Mouse (Mus musculus): ENCODE results near the gene Rtl10. TPM values are rescaled to one million over a fixed set of nuclear protein-coding genes. Genes with fewer than 3 reads are reported as not detected.

The Rtl10 gene
- polyA plus RNA-seq, 1 experiment from 2014 or later = 3.3 TPM

- no peak overlapping the region for H3K27ac ChIP-seq (ENCODE audit: low read length)
- 0 out of 2 replicates have a peak, but pooled peaks cover 2% of the 10 kb centered on the region for H3K36me3 ChIP-seq (ENCODE audit: control insufficient read depth, insufficient read depth, low read length)
- H3K4me1 ChIP-seq (ENCODE audit: control insufficient read depth, insufficient read depth, low read length) = peaks cover 18% of the 10 kb centered on the region
- H3K9ac ChIP-seq (ENCODE audit: low read depth, low read length) = no peak overlapping the region
- 97% methylated on average over 3 of the region's 3 CpGs for WGBS
- no peak for ATAC-seq
- no peak overlapping the region for H3K4me3 ChIP-seq (ENCODE audit: low read depth, low read length)
- no peak overlapping the region for H3K4me2 ChIP-seq (ENCODE audit: low read length)
- H3K9me3 ChIP-seq (replicated peaks; ENCODE audit: control insufficient read depth, low read length, poor library complexity, severe bottlenecking) = no peaks in the 10 kb centered on the region
- no peaks in the 10 kb centered on the region for H3K27me3 ChIP-seq (ENCODE audit: control insufficient read depth, insufficient read depth, low read depth, low read length)
These were observed 37.9 kb upstream of the Rtl10 start for GRCm38 (mm10) chr16:18460826-18461225.

DNA sequence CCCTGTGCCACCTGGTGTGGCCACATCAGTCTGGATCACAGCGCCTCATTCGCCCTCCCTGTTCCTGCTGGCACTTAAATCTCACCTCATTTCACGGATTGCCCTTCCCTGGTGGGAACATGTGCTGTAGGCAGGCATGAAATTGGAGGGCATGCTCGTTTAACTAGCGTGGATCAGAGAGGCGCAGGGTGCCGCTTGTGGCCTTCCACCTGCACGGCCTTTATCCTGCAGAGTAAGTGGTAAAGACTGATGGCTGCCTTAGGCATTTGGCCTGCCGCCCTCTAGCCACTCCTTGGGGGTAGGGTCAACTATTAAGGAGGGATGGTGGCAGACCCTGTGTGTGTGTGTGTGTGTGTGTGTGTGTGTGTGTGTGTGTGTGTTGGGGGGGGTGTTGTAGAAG, 36.7 kb upstream of the Rtl10 start:
- H3K9ac ChIP-seq (ENCODE audit: low read depth, low read length) = no peak overlapping the region
- ATAC-seq = no peak
- 44% methylated on average over 9 of the region's 9 CpGs for WGBS
- no peak overlapping the region for H3K4me2 ChIP-seq (ENCODE audit: low read length)
- H3K4me3 ChIP-seq (ENCODE audit: low read depth, low read length) = no peak overlapping the region
- H3K9me3 ChIP-seq (replicated peaks; ENCODE audit: control insufficient read depth, low read length, poor library complexity, severe bottlenecking) = no peaks in the 10 kb centered on the region
- no peaks in the 10 kb centered on the region for H3K36me3 ChIP-seq (ENCODE audit: control insufficient read depth, insufficient read depth, low read length)
- peaks cover 18% of the 10 kb centered on the region for H3K4me1 ChIP-seq (ENCODE audit: control insufficient read depth, insufficient read depth, low read length)
- H3K27me3 ChIP-seq (ENCODE audit: control insufficient read depth, insufficient read depth, low read depth, low read length) = no peaks in the 10 kb centered on the region
- H3K27ac ChIP-seq (ENCODE audit: low read length) = no peak overlapping the region

- Histone ChIP-seq H3K27me3 (ENCODE audit: control insufficient read depth, insufficient read depth, low read depth, low read length) (no peaks in the 10 kb centered on the region), H3K9ac (ENCODE audit: low read depth, low read length) (no peak overlapping the region), H3K9me3 (replicated peaks; ENCODE audit: control insufficient read depth, low read length, poor library complexity, severe bottlenecking) (no peaks in the 10 kb centered on the region), H3K4me2 (ENCODE audit: low read length) (no peak overlapping the region), H3K4me1 (ENCODE audit: control insufficient read depth, insufficient read depth, low read length) (peaks cover 18% of the 10 kb centered on the region), H3K36me3 (ENCODE audit: control insufficient read depth, insufficient read depth, low read length) (no peaks in the 10 kb centered on the region), H3K27ac (ENCODE audit: low read length) (no peak overlapping the region), H3K4me3 (ENCODE audit: low read depth, low read length) (no peak overlapping the region)
- 59% methylated on average over 8 of the region's 8 CpGs for WGBS
- ATAC-seq = no peak
These were observed 36.1 kb upstream of the Rtl10 start for GRCm38 (mm10) chr16:18462598-18462997.

GRCm38 (mm10) chr16:18464271-18464670, 34.4 kb upstream of the Rtl10 start:
- H3K36me3 ChIP-seq (ENCODE audit: control insufficient read depth, insufficient read depth, low read length) = no peaks in the 10 kb centered on the region; the same call in 1 of the 2 replicates
- no peak overlapping the region for H3K4me2 ChIP-seq (ENCODE audit: low read length)
- no peak overlapping the region for H3K4me3 ChIP-seq (ENCODE audit: low read depth, low read length)
- H3K9ac ChIP-seq (ENCODE audit: low read depth, low read length) = no peak overlapping the region
- H3K4me1 ChIP-seq (ENCODE audit: control insufficient read depth, insufficient read depth, low read length) = peaks cover 13% of the 10 kb centered on the region
- H3K27ac ChIP-seq (ENCODE audit: low read length) = no peak overlapping the region
- H3K9me3 ChIP-seq (replicated peaks; ENCODE audit: control insufficient read depth, low read length, poor library complexity, severe bottlenecking) = no peaks in the 10 kb centered on the region
- H3K27me3 ChIP-seq (ENCODE audit: control insufficient read depth, insufficient read depth, low read depth, low read length) = no peaks in the 10 kb centered on the region
- 82% methylated on average over 3 of the region's 3 CpGs for WGBS
- ATAC-seq = no peak

DNA sequence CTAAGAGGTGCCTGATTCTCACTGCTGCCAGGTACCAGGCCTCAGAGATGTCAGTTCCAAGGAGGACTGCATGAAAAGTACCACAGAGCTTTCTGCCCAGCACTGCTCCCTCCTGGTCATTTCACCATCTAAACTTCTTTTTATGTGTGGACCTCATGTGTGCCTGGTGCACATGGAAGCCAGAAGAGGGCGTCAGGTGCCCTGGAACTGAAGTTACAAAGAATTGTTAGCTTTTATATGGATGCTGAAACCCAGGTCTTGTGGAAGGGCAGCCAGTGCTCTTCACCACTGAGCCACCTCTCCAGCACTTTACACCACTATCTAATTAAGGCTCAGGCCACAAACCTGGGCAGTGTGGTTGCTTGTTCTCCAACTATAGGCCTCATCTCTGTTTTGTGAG, 27.9 kb upstream of the Rtl10 start:
- H3K4me1 ChIP-seq (ENCODE audit: control insufficient read depth, insufficient read depth, low read length) = no peaks in the 10 kb centered on the region
- WGBS = 6% methylated on average over 1 of the region's 1 CpGs
- no peak for ATAC-seq
- H3K9me3 ChIP-seq (replicated peaks; ENCODE audit: control insufficient read depth, low read length, poor library complexity, severe bottlenecking) = no peaks in the 10 kb centered on the region
- H3K9ac ChIP-seq (ENCODE audit: low read depth, low read length) = no peak overlapping the region
- H3K4me2 ChIP-seq (ENCODE audit: low read length) = no peak overlapping the region
- no peak overlapping the region for H3K27ac ChIP-seq (ENCODE audit: low read length)
- peaks cover 6% of the 10 kb centered on the region for H3K36me3 ChIP-seq (ENCODE audit: control insufficient read depth, insufficient read depth, low read length)
- H3K4me3 ChIP-seq (ENCODE audit: low read depth, low read length) = no peak overlapping the region
- H3K27me3 ChIP-seq (ENCODE audit: control insufficient read depth, insufficient read depth, low read depth, low read length) = no peaks in the 10 kb centered on the region

DNA sequence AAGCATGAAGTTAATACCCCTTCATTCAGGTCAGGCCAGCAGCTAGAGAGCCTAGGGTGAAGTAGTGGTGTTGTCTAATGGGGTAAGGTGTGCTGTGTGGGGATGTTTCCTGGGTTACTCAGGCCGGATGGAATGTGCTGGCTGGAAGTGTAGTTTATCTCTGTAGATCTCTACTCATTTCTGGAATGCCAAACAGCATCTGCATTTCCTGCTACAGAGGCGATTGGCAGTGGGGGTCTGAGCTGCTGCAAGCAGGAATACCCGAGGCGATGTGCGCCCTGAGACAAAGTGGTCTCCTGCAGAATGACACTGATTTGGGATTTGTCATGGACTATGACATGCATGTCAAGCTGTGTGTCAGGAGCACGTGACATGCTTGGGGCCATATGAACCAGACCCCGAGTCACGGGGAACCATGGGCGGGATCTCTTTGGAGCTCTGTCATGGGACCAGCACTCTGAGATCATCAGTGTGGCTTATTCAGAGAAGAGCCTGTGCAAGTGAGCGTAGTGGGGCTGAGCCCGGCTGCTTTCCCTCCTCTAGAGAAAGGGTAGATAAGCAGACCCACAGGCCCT, 27.2 kb upstream of the Rtl10 start:
- H3K9me3 ChIP-seq (replicated peaks; ENCODE audit: control insufficient read depth, low read length, poor library complexity, severe bottlenecking) = no peaks in the 10 kb centered on the region
- 74% methylated on average over 11 of the region's 11 CpGs for WGBS
- H3K27ac ChIP-seq (ENCODE audit: low read length) = no peak overlapping the region

DNA sequence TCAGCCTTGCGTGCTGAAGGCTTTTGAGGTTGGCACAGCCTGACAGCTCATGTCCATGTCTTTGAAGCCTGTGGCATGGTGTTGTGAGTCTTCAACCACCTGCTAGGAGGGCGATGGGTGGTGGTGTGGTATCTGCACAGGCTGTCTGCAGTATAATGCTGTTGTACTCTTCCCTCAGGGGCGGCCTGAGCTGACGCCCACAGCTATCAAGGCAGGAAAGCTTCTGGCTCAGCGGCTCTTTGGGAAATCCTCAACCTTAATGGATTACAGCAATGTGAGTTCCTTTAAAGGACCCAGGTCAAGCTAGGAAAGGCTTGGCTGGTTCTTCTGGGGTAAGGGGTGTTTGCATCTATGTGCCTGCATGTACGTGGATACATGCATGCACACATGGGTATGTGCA, 26.7 kb upstream of the Rtl10 start:
- no peak overlapping the region for H3K4me2 ChIP-seq (ENCODE audit: low read length)
- H3K4me1 ChIP-seq (ENCODE audit: control insufficient read depth, insufficient read depth, low read length) = no peaks in the 10 kb centered on the region
- WGBS = 83% methylated on average over 6 of the region's 6 CpGs

More for the DNA sequence above, 27.2 kb upstream of the Rtl10 start:
- Histone ChIP-seq H3K36me3 (ENCODE audit: control insufficient read depth, insufficient read depth, low read length) (peaks cover 7% of the 10 kb centered on the region), H3K4me3 (ENCODE audit: low read depth, low read length) (no peak overlapping the region), H3K4me1 (ENCODE audit: control insufficient read depth, insufficient read depth, low read length) (no peaks in the 10 kb centered on the region), H3K27me3 (ENCODE audit: control insufficient read depth, insufficient read depth, low read depth, low read length) (no peaks in the 10 kb centered on the region), H3K9ac (ENCODE audit: low read depth, low read length) (no peak overlapping the region), H3K4me2 (ENCODE audit: low read length) (no peak overlapping the region)
- no peak for ATAC-seq

GRCm38 (mm10) chr16:18472416-18472815, 26.3 kb upstream of the Rtl10 start:
- Histone ChIP-seq H3K36me3 (ENCODE audit: control insufficient read depth, insufficient read depth, low read length) (peaks cover 7% of the 10 kb centered on the region), H3K9me3 (replicated peaks; ENCODE audit: control insufficient read depth, low read length, poor library complexity, severe bottlenecking) (no peaks in the 10 kb centered on the region), H3K4me2 (ENCODE audit: low read length) (no peak overlapping the region), H3K9ac (ENCODE audit: low read depth, low read length) (no peak overlapping the region), H3K4me1 (ENCODE audit: control insufficient read depth, insufficient read depth, low read length) (no peaks in the 10 kb centered on the region), H3K4me3 (ENCODE audit: low read depth, low read length) (no peak overlapping the region), H3K27me3 (ENCODE audit: control insufficient read depth, insufficient read depth, low read depth, low read length) (no peaks in the 10 kb centered on the region), H3K27ac (ENCODE audit: low read length) (no peak overlapping the region)
- ATAC-seq = no peak
- WGBS = 64% methylated on average over 4 of the region's 4 CpGs

More for the DNA sequence above, 26.7 kb upstream of the Rtl10 start:
- Histone ChIP-seq H3K36me3 (ENCODE audit: control insufficient read depth, insufficient read depth, low read length) (peaks cover 7% of the 10 kb centered on the region), H3K4me3 (ENCODE audit: low read depth, low read length) (no peak overlapping the region), H3K27me3 (ENCODE audit: control insufficient read depth, insufficient read depth, low read depth, low read length) (no peaks in the 10 kb centered on the region), H3K9ac (ENCODE audit: low read depth, low read length) (no peak overlapping the region), H3K27ac (ENCODE audit: low read length) (no peak overlapping the region), H3K9me3 (replicated peaks; ENCODE audit: control insufficient read depth, low read length, poor library complexity, severe bottlenecking) (no peaks in the 10 kb centered on the region)
- no peak for ATAC-seq

DNA sequence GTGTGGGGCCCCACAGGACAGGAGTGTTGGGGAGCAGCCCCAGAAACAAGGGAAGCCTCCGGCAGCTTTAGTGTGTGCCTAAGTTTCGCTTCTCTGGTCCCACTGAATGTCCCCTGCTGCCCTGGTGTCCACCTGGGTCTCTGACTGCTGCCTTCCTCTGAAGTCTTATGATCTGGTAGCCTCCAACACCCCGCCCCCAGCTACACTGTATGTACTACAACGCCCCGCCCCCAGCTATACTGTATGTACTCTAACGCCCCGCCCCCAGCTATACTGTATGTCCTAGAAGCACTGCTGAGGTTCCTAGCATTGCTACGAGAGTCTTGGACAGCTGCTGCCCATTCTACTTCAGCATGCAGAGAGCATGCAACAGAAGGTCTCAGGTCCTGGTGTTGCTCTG, 25.7 kb upstream of the Rtl10 start:
- Histone ChIP-seq H3K27ac (ENCODE audit: low read length) (no peak overlapping the region), H3K27me3 (ENCODE audit: control insufficient read depth, insufficient read depth, low read depth, low read length) (no peaks in the 10 kb centered on the region)
- ATAC-seq = no peak

More for the DNA sequence above, 25.7 kb upstream of the Rtl10 start:
- H3K9me3 ChIP-seq (replicated peaks; ENCODE audit: control insufficient read depth, low read length, poor library complexity, severe bottlenecking) = no peaks in the 10 kb centered on the region
- H3K4me2 ChIP-seq (ENCODE audit: low read length) = no peak overlapping the region
- no peaks in the 10 kb centered on the region for H3K4me1 ChIP-seq (ENCODE audit: control insufficient read depth, insufficient read depth, low read length)
- H3K9ac ChIP-seq (ENCODE audit: low read depth, low read length) = no peak overlapping the region
- peaks cover 7% of the 10 kb centered on the region for H3K36me3 ChIP-seq (ENCODE audit: control insufficient read depth, insufficient read depth, low read length)
- 94% methylated on average over 8 of the region's 8 CpGs for WGBS
- no peak overlapping the region for H3K4me3 ChIP-seq (ENCODE audit: low read depth, low read length)
